Mouse (Mus musculus) cerebellum, postnatal 4 days (tissue): ENCODE measurements around the gene Rfesd.
A peak's percentile ranks its signal among the peaks of the same experiment; 100 is the strongest.

Experiments
- DNase-seq, 2 experiments: peaks; one replicate each; pipeline ENCODE4 v3.0.0; 2022; ENCODE audit warnings: low spot score in 2 of 2, mixed read lengths in 1 of 2

The Rfesd gene

GRCm38 (mm10) chr13:76017974-76018843, at the start of gene Rfesd:
TSS of gene Rfesd (minus strand) at chr13:76018719.
- DNase-seq: peak; percentile 96 to 97

GRCm38 (mm10) chr13:76064363-76064945, 45.9 kb upstream of the Rfesd start:
- no peak for DNase-seq

GRCm38 (mm10) chr13:76063548-76063947, 45.0 kb upstream of the Rfesd start:
- no peak for DNase-seq

GRCm38 (mm10) chr13:76062569-76062968, 44.0 kb upstream of the Rfesd start:
- DNase-seq: no peak

GRCm38 (mm10) chr13:76062126-76062525, 43.6 kb upstream of the Rfesd start:
- DNase-seq: no peak

GRCm38 (mm10) chr13:76059591-76059990, 41.1 kb upstream of the Rfesd start:
- DNase-seq: no peak

GRCm38 (mm10) chr13:76057267-76058069, 38.9 kb upstream of the Rfesd start:
- DNase-seq: no peak

GRCm38 (mm10) chr13:76056896-76057266, 38.4 kb upstream of the Rfesd start, which contains the start of gene Gpr150:
TSS of gene Gpr150 (minus strand) at chr13:76056996.
- DNase-seq: no peak

- peak; percentile 53 to 68 for DNase-seq
Measured at GRCm38 (mm10) chr13:76056261-76056724, 37.8 kb upstream of the Rfesd start.

- peak in 1 of 2 experiments; percentile 37 for DNase-seq
Measured at GRCm38 (mm10) chr13:76055391-76056232, 37.1 kb upstream of the Rfesd start.

GRCm38 (mm10) chr13:76044971-76045370, 26.5 kb upstream of the Rfesd start:
- no peak for DNase-seq

GRCm38 (mm10) chr13:76042455-76042854, 23.9 kb upstream of the Rfesd start:
- no peak for DNase-seq

- DNase-seq: no peak
Measured at GRCm38 (mm10) chr13:76024588-76024987, 6.1 kb upstream of the Rfesd start.

GRCm38 (mm10) chr13:76021782-76022181, 3.3 kb upstream of the Rfesd start:
- no peak for DNase-seq

- no peak for DNase-seq
Measured at GRCm38 (mm10) chr13:76018844-76019400, 403 bp upstream of the Rfesd start.

- DNase-seq: no peak
Measured at GRCm38 (mm10) chr13:76017465-76017864, 1.1 kb downstream of the Rfesd start.

- DNase-seq: no peak
Measured at GRCm38 (mm10) chr13:76014511-76014910, 4.0 kb downstream of the Rfesd start.

- no peak for DNase-seq
Measured at GRCm38 (mm10) chr13:76003272-76003671, 15.2 kb downstream of the Rfesd start.

GRCm38 (mm10) chr13:75992169-75993028, 26.1 kb downstream of the Rfesd start:
- DNase-seq: peak in 1 of 2 experiments; percentile 6

GRCm38 (mm10) chr13:75988096-75988495, 30.4 kb downstream of the Rfesd start:
- no peak for DNase-seq
